Mouse (Mus musculus): Measurements from ENCODE around the gene Gm5089.

GRCm38 (mm10) chr14:122481181-122481580 lies 30.3 kb upstream of the Gm5089 start:
- TF ChIP-seq POLR2A (IDR thresholded peaks at IDR 0.05; ENCODE audit: borderline replicate concordance, low read depth, low read length) (no peak), CTCF (IDR thresholded peaks at IDR 0.05; ENCODE audit: low read depth, low read length) (no peak)

All from bone marrow macrophage, adult 2 months (primary cell).